ENCODE assay signal across 8 mouse cellular contexts in the genomic region with DNA sequence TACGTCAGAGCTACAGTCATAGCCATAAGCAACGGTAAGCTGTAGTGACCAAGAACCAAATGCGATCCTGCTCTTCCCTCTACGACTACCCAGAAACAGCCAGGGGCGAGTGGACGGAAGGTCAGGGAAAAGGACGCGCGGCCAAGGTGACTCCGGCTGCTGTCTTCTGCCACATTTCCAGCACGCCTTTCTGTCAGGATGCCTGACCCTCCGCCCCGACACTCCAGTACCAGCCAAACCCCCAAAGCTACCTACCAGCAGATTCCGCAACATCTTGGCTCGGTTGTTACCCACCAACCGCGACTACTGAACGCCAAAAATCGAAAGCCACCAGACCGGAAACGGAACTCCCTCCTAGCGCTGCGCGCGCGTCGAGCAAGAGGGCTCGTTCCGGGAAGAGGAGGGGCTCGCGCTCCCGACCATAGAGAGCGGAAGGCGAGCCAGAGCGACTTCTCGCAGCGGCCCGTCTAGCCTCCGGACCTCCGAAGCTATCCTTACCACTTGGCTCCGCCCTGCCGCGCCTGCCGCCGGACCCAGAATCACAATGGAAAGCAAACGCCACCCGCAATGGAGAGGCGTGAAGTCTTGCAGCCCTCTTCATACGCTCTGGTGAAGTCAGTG. TPM values are rescaled to one million over a fixed set of nuclear protein-coding genes. Genes with fewer than 3 reads are reported as not detected.
DNase-seq lines count a peak whose midpoint lies in the region; ATAC-seq and TF ChIP-seq lines count a peak whose summit lies in the region.

TSS of gene Cox7a2 (minus strand) at position 494 of the 621 bp plus-strand sequence.

- ATAC-seq in activated CD4-positive, CD25-positive, alpha-beta regulatory T cell, adult 4 months, result peak; percentile 96

- peak; percentile 93 to 97 for DNase-seq in gastrocnemius, adult 8-10 months (ENCODE audit: low spot score in 2 of 2)
- DNase-seq in hindlimb bud, embryonic 11.5 days (ENCODE audit: extremely low spot score, low read depth, low spot score), result peak; percentile 70
- peak; percentile 79 to 96 for DNase-seq in left cerebral cortex, adult 8-10 months (ENCODE audit: low spot score in 2 of 2)
- peak; percentile 96 for DNase-seq in right cerebral cortex, postnatal 10 days (ENCODE audit: low spot score in 2 of 2)
- DNase-seq in urinary bladder, postnatal 25 days (ENCODE audit: low spot score), result peak; percentile 91

- H3K27ac ChIP-seq in cortical plate, adult 2 months (ENCODE audit: insufficient read depth, low read length), result peak within 1 kb of the TSS; percentile 38

- H3K4me1 ChIP-seq in cortical plate, adult 2 months (ENCODE audit: control insufficient read depth, insufficient read depth, low read length), result no peaks in the 10 kb centered on the region; the same call in 1 of the 2 replicates
- H3K4me1 ChIP-seq in megakaryocyte, embryonic 14.5 days, result peaks cover 22% of the 10 kb centered on the region

- H3K4me3 ChIP-seq in cortical plate, adult 2 months (ENCODE audit: insufficient read depth, low read length), result peak within 1 kb of the TSS; percentile 79
- peak within 1 kb of the TSS; percentile 92 for H3K4me3 ChIP-seq in megakaryocyte, embryonic 14.5 days (replicated peaks)

- peaks cover 37% of the 10 kb centered on the region for H3K36me3 ChIP-seq in megakaryocyte, embryonic 14.5 days (replicated peaks; ENCODE audit: low read length)

- no peaks in the 10 kb centered on the region for H3K27me3 ChIP-seq in megakaryocyte, embryonic 14.5 days (replicated peaks)

- peaks cover 7% of the 10 kb centered on the region for H3K9me3 ChIP-seq in megakaryocyte, embryonic 14.5 days

- no peak for TF ChIP-seq CTCF in cortical plate, adult 2 months (IDR thresholded peaks at IDR 0.05; ENCODE audit: extremely low read depth, insufficient read depth, low read length)

- TF ChIP-seq POLR2A in cortical plate, adult 2 months (IDR thresholded peaks at IDR 0.05; ENCODE audit: extremely low read depth, insufficient read depth, low read length), result no peak; the same call in none of the 2 replicates

RNA-seq across cellular contexts. Expression of gene Cox7a2, which starts in this region (rescaled TPM):
- 100 to 1,000 TPM; 302 to 317 TPM for polyA plus RNA-seq in activated CD4-positive, CD25-positive, alpha-beta regulatory T cell, adult 4 months (2017; shearing (Covaris generic))
- 644 and 706 TPM in 2 replicates for polyA plus RNA-seq in cortical plate, adult 2 months (2012; rRNA removed)
- total RNA-seq in gastrocnemius, adult 8-10 months (2022), result 100 to 1,000 TPM; 335 to 396 (median 388) TPM
- 100 to 1,000 TPM; 327 to 361 (median 350) TPM for total RNA-seq in left cerebral cortex, adult 8-10 months (2022)
- 23.8 and 24.9 TPM in 2 replicates for polyA plus RNA-seq in megakaryocyte, embryonic 14.5 days (2012; ENCODE audit: insufficient read depth, low replicate concordance)

Comparison
In these comparisons a context has a peak if more than half of its experiments do, and no peak if none do; other contexts are left out.
1. Peak in every context shown above with its lines: DNase-seq, ATAC-seq, H3K4me3 ChIP-seq and H3K27ac ChIP-seq.
2. RNA of gene Cox7a2 (polyA plus RNA-seq): 644 to 706 TPM in cortical plate, adult 2 months and 302 to 317 TPM in activated CD4-positive, CD25-positive, alpha-beta regulatory T cell, adult 4 months; 23.8 to 24.9 TPM in megakaryocyte, embryonic 14.5 days; every median in the first group is over 10 times any median in the second.